Mouse (Mus musculus): ENCODE measurements around the gene Ifnlr1.

DNA sequence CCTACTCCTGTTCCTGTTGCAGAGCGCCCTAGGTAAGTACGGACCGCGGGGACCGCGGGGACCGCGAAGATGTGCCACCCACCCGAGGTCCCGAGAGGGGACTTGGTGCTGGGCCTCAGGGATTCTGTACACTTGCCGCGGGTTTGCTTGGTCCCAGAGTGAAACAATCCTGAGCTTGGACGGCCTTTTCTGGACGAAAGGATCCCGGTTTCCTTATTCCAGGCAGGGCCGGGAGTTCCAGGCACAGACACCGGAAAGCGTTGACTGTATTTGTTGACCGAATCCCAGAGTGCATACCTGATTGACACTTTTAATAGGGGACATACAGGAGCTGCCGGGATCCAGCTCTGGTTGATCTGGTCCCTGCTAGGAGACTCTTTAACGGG is 474 bp downstream of the Ifnlr1 start:
- TF ChIP-seq CTCF (IDR thresholded peaks at IDR 0.05) (no peak), EP300 (IDR thresholded peaks at IDR 0.05; ENCODE audit: insufficient read depth, low read depth, low read length) (no peak), POLR2A (IDR thresholded peaks at IDR 0.05; ENCODE audit: insufficient read depth, low read depth, low read length) (no peak)

Data from heart, adult 2 months (tissue).